Mouse (Mus musculus) cortical plate, adult 2 months (tissue): Measurements from ENCODE around the gene Lrrc34.

Experiments
- CTCF ChIP-seq: fragments of 200-500 bp; IDR thresholded peaks from 2 replicates; pipeline ENCODE4 v1.5.1; 2011; ENCODE audit warnings: mild to moderate bottlenecking, control low read depth, low read length; ENCODE audit not compliant: insufficient read depth; ENCODE audit errors: extremely low read depth
- POLR2A ChIP-seq: fragments of 200-500 bp; IDR thresholded peaks from 2 replicates; pipeline ENCODE4 v1.6.1; 2011; ENCODE audit warnings: mild to moderate bottlenecking, low read length, control low read depth; ENCODE audit not compliant: insufficient read depth; ENCODE audit errors: extremely low read depth

DNA sequence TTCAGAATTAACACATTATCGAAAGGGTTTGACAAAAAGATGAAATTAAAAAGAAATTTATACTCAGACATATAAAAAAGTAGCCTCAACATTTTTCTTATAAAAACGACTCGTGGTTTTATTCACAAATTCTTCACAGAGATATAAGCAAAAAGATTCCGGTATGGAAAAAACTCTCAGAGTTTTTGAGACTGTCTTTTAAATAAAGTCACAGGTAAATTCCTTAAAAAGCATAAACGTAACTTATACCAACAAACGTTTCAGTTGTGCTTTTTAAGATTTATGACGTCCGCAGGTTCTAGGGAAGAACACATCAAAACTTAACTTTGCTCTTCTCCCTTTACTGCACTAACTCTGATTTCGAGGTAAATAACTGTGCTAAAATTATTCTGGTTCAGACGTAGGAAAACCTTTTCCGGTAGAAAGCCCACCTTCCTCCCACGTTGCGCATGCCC lies 46.0 kb downstream of the Lrrc34 start:
- TF ChIP-seq CTCF: no peak
- no peak for TF ChIP-seq POLR2A
